Mouse (Mus musculus) hematopoietic stem cell, adult 5-6 weeks (primary cell): ENCODE results near the gene Pdxdc1. TPM values are rescaled to one million over a fixed set of nuclear protein-coding genes. Genes with fewer than 3 reads are reported as not detected.
"Not testable (repeated sequence)": the region's sequence is repeated elsewhere in the genome, so short reads cannot be mapped to it uniquely, and the experiment has no call there.

Source experiments
- ATAC-seq, 2 experiments: fragments of 125-278 bp in 1 of 2; replicated peaks in 1 of 2; 2 replicates each; pipeline ENCODE4 v1.8.0; 2016 to 2017; ENCODE audit warnings: inconsistent platforms in 2 of 2, mild to moderate bottlenecking in 2 of 2, moderate number of reproducible peaks in 2 of 2, low read depth in 1 of 2, moderate TSS enrichment in 1 of 2; ENCODE audit not compliant: low FRiP score in 2 of 2, poor library complexity in 2 of 2, severe bottlenecking in 2 of 2, insufficient read depth in 1 of 2, low TSS enrichment in 1 of 2
- total RNA-seq: library from RNA; stranded (forward); fragments of 172-1452, 232-1000 nt; gene quantifications from 2 replicates; pipeline ENCODE4 v1.2.3, GENCODE M21; 2017

Pdxdc1 gene
- total RNA-seq, 1 experiment from 2014 or later: 109 TPM

GRCm38 (mm10) chr16:13896357-13896756, 6.6 kb downstream of the Pdxdc1 start:
- no peak for ATAC-seq

- ATAC-seq: no peak
These were observed 7.2 kb downstream of the Pdxdc1 start for GRCm38 (mm10) chr16:13895740-13896139.

- ATAC-seq: no peak
These were observed 8.8 kb downstream of the Pdxdc1 start for GRCm38 (mm10) chr16:13894097-13894496.

- ATAC-seq: no peak
These were observed 10.1 kb downstream of the Pdxdc1 start for GRCm38 (mm10) chr16:13892850-13893249.

- ATAC-seq: no peak
These were observed 12.5 kb downstream of the Pdxdc1 start for GRCm38 (mm10) chr16:13890449-13890848.

- ATAC-seq: no peak
These were observed 19.7 kb downstream of the Pdxdc1 start for GRCm38 (mm10) chr16:13883094-13883774.

- no peak for ATAC-seq
These were observed 27.4 kb downstream of the Pdxdc1 start for GRCm38 (mm10) chr16:13875483-13875882.

GRCm38 (mm10) chr16:13867910-13868514, 34.9 kb downstream of the Pdxdc1 start:
- no peak for ATAC-seq

- ATAC-seq: not testable (repeated sequence)
These were observed 35.5 kb downstream of the Pdxdc1 start for GRCm38 (mm10) chr16:13867406-13867805.

GRCm38 (mm10) chr16:13866616-13867015, 36.3 kb downstream of the Pdxdc1 start:
- no peak for ATAC-seq

GRCm38 (mm10) chr16:13866076-13866475, 36.9 kb downstream of the Pdxdc1 start:
- ATAC-seq: no peak

GRCm38 (mm10) chr16:13853886-13854285, 49.0 kb downstream of the Pdxdc1 start:
- ATAC-seq: no peak

GRCm38 (mm10) chr16:13851446-13851845, 51.5 kb downstream of the Pdxdc1 start:
- no peak for ATAC-seq

- peak; percentile 48 to 65 for ATAC-seq
These were observed 54.6 kb downstream of the Pdxdc1 start for GRCm38 (mm10) chr16:13848310-13848709.

GRCm38 (mm10) chr16:13846675-13847074, 56.3 kb downstream of the Pdxdc1 start:
- ATAC-seq: no peak

GRCm38 (mm10) chr16:13845031-13845430, 57.9 kb downstream of the Pdxdc1 start:
- ATAC-seq: no peak

- no peak for ATAC-seq
These were observed 62.0 kb downstream of the Pdxdc1 start for GRCm38 (mm10) chr16:13840956-13841355.

- no peak for ATAC-seq
These were observed 62.9 kb downstream of the Pdxdc1 start for GRCm38 (mm10) chr16:13840056-13840455.

- ATAC-seq: no peak
These were observed 68.5 kb downstream of the Pdxdc1 start for GRCm38 (mm10) chr16:13834382-13834781.
